Mouse (Mus musculus) subcutaneous adipose tissue, adult 2 months (tissue): ENCODE results near the gene 1700012B09Rik. TPM values are rescaled to one million over a fixed set of nuclear protein-coding genes. Genes with fewer than 3 reads are reported as not detected.

Source experiments
- polyA plus RNA-seq: library from polyadenylated mRNA; depleted of rRNA; stranded (reverse); fragments of >200 nt; gene quantifications from 2 replicates; pipeline ENCODE4 v1.2.3, GENCODE M21; 2012; ENCODE audit warnings: low replicate concordance; rRNA removed

1700012B09Rik gene
- polyA plus RNA-seq, result not detected in 2 replicates

GRCm38 (mm10) chr9:14770803-14771471 is at the start of gene 1700012B09Rik:
1700012B09Rik (minus strand) TSS chr9:14771030.

GRCm38 (mm10) chr9:14784039-14785002 is 13.5 kb upstream of the 1700012B09Rik start, which contains the start of the genes Mre11a and Ankrd49:
Mre11a (plus strand) TSS chr9:14784654.
Ankrd49 (minus strand) TSS chr9:14784856.

GRCm38 (mm10) chr9:14752001-14752522 is 18.8 kb downstream of the 1700012B09Rik start, which contains the start of gene Fut4:
Fut4 (minus strand) TSS chr9:14752393.

GRCm38 (mm10) chr9:14740151-14740924 is 30.5 kb downstream of the 1700012B09Rik start, which contains the start of gene Piwil4:
Piwil4 (minus strand) TSS chr9:14740733.

Other genes with a start within 250 kb of the 1700012B09Rik start
- gene Amotl1, start 126.0 kb downstream of the 1700012B09Rik start, polyA plus RNA-seq, result 67.5 and 91.8 TPM in 2 replicates
- gene Piwil4, start 30.3 kb downstream of the 1700012B09Rik start, polyA plus RNA-seq, result 0.26 and 1.1 TPM in 2 replicates
- gene Fut4, start 18.6 kb downstream of the 1700012B09Rik start, polyA plus RNA-seq, result 0.57 and 4.3 TPM in 2 replicates
- 3.6 and 8.0 TPM in 2 replicates for gene Mre11a, start 13.6 kb upstream of the 1700012B09Rik start, polyA plus RNA-seq
- gene Ankrd49, start 13.8 kb upstream of the 1700012B09Rik start, polyA plus RNA-seq, result 5.4 and 11.4 TPM in 2 replicates
- gene Gpr83, start 89.2 kb upstream of the 1700012B09Rik start, polyA plus RNA-seq, result 0.03 and 1.7 TPM in 2 replicates
- gene Izumo1r, start 132.9 kb upstream of the 1700012B09Rik start, polyA plus RNA-seq, result 0.16 and 0.42 TPM in 2 replicates